Mouse (Mus musculus) stomach, postnatal 0 days (tissue): ENCODE results near the gene Tyrp1.

Source experiments
- CTCF ChIP-seq: IDR thresholded peaks from 2 replicates; pipeline ENCODE4 v1.5.1; 2016; ENCODE audit warnings: antibody characterized with exemption, low read depth, mild to moderate bottlenecking, moderate library complexity
- EP300 ChIP-seq: optimal IDR thresholded peaks from 2 replicates; pipeline ENCODE3; 2016; ENCODE audit warnings: antibody characterized with exemption

DNA sequence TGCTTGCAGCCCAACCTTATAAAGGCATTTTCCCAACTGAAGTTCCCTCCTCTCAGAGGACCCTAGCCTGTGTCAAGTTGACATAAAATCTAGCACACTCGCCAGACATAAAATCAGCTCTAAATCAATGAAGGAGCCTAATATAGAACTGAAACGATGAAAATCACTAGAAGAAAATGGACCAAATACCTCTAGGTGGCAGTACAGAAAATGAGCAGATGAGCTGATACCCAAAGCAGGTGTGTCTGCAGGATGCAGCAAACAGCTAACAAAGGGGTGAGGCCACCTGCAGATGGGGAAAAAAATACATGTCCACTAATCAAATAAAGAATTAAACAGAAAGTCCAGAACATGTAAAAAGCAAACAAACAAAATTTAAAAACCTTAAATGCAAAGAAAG, 35.7 kb downstream of the Tyrp1 start:
- no peak for TF ChIP-seq EP300
- TF ChIP-seq CTCF, result peak; percentile 52
